9 mouse cellular contexts compared by ENCODE assay signal in the genomic region with DNA sequence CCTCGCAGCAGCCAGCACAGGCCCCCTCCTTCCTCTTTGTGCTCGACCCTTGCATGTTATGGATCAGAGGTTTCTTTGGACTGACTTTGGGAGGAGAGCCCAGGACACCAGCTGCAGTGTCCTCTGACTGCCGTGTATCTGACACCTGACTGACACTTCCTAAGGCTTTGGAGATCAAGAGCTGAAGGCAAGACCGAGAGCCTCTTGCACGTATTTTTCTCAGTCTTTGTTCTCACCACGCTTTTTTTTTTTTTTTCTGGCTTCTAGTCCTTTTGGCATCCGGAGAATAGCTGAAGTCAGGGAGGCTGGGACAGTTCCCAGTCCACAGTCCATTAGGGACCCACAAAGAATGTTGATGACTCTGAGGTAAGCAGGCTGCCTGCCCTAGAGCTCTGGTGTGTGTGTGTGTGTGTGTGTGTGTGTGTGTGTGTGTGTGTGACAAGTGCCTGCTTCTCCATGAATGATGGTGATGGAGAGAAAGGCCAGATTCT. TPM values are rescaled to one million over a fixed set of nuclear protein-coding genes. Genes with fewer than 3 reads are reported as not detected.
DNase-seq lines count a peak whose midpoint lies in the region; ATAC-seq lines count a peak whose summit lies in the region.
"Had no signal": no experiment of that assay in that cellular context is flagged by ENCODE, and none has a peak within 500 bp of the region (broad histone marks: within the 10 kb centered on the region; RNA-seq: fewer than 3 reads in every experiment).

No protein-coding gene starts in this region.

- no peaks in the 10 kb centered on the region for H3K36me3 ChIP-seq in intestine, embryonic 16.5 days (ENCODE audit: control insufficient read depth, insufficient read depth, low read length)
- H3K36me3 ChIP-seq in intestine, embryonic 15.5 days = no peaks in the 10 kb centered on the region
- H3K36me3 ChIP-seq in embryonic facial prominence, embryonic 13.5 days = no peaks in the 10 kb centered on the region
- no peaks in the 10 kb centered on the region for H3K36me3 ChIP-seq in forebrain, embryonic 16.5 days (ENCODE audit: control insufficient read depth, insufficient read depth)

- H3K27ac ChIP-seq in intestine, embryonic 16.5 days (ENCODE audit: low read length) = peak overlapping the region; percentile 13; the same call in 1 of the 2 replicates
- H3K27ac ChIP-seq in intestine, embryonic 15.5 days = no peak overlapping the region
- peak overlapping the region; percentile 51; the same call in 1 of the 2 replicates for H3K27ac ChIP-seq in embryonic facial prominence, embryonic 13.5 days
- no peak overlapping the region for H3K27ac ChIP-seq in forebrain, embryonic 16.5 days (ENCODE audit: low read length)

- 0 out of 2 replicates have a peak, but pooled peaks have one; percentile 2 for ATAC-seq in intestine, embryonic 16.5 days
- no peak for ATAC-seq in intestine, embryonic 15.5 days
- no peak for ATAC-seq in embryonic facial prominence, embryonic 13.5 days (ENCODE audit: insufficient number of reproducible peaks, insufficient read depth, low FRiP score, low TSS enrichment, low read depth)
- ATAC-seq in forebrain, embryonic 16.5 days = no peak

- no peaks in the 10 kb centered on the region for H3K9me3 ChIP-seq in intestine, embryonic 16.5 days (ENCODE audit: control insufficient read depth, low read length)
- no peaks in the 10 kb centered on the region for H3K9me3 ChIP-seq in intestine, embryonic 15.5 days
- H3K9me3 ChIP-seq in embryonic facial prominence, embryonic 13.5 days = no peaks in the 10 kb centered on the region
- no peaks in the 10 kb centered on the region for H3K9me3 ChIP-seq in forebrain, embryonic 16.5 days (ENCODE audit: control insufficient read depth, low read length)

- H3K9ac ChIP-seq in intestine, embryonic 16.5 days (ENCODE audit: low read depth, low read length) = no peak overlapping the region
- no peak overlapping the region for H3K9ac ChIP-seq in intestine, embryonic 15.5 days
- peak overlapping the region; percentile 44; the same call in 1 of the 2 replicates for H3K9ac ChIP-seq in embryonic facial prominence, embryonic 13.5 days
- no peak overlapping the region for H3K9ac ChIP-seq in forebrain, embryonic 16.5 days (replicated peaks; ENCODE audit: low read depth, low read length)

- H3K27me3 ChIP-seq in intestine, embryonic 16.5 days (replicated peaks; ENCODE audit: control insufficient read depth, insufficient read depth, low read length) = no peaks in the 10 kb centered on the region
- no peaks in the 10 kb centered on the region for H3K27me3 ChIP-seq in intestine, embryonic 15.5 days (replicated peaks)
- H3K27me3 ChIP-seq in embryonic facial prominence, embryonic 13.5 days = no peaks in the 10 kb centered on the region
- H3K27me3 ChIP-seq in forebrain, embryonic 16.5 days (replicated peaks; ENCODE audit: control insufficient read depth, insufficient read depth, low read length) = no peaks in the 10 kb centered on the region

- DNase-seq in heart, postnatal 25 days (ENCODE audit: low spot score) = peak; percentile 41
- peak; percentile 47 for DNase-seq in lung, postnatal 36 days
- no peak for DNase-seq in retina, embryonic 14.5 days (ENCODE audit: low spot score)
- no peak for DNase-seq in cerebellum, adult 11 months

- no peak overlapping the region for H3K4me3 ChIP-seq in intestine, embryonic 16.5 days (ENCODE audit: low read length)
- no peak overlapping the region for H3K4me3 ChIP-seq in intestine, embryonic 15.5 days (replicated peaks)
- no peak overlapping the region for H3K4me3 ChIP-seq in embryonic facial prominence, embryonic 13.5 days
- H3K4me3 ChIP-seq in forebrain, embryonic 16.5 days (replicated peaks; ENCODE audit: low read length) = no peak overlapping the region
- H3K4me3 ChIP-seq: myocyte had no signal

- WGBS in intestine, embryonic 16.5 days = 37% methylated on average over 7 of the region's 7 CpGs
- WGBS in intestine, embryonic 15.5 days = 45% methylated on average over 7 of the region's 7 CpGs
- 47% methylated on average over 7 of the region's 7 CpGs for WGBS in embryonic facial prominence, embryonic 13.5 days
- 25% methylated on average over 7 of the region's 7 CpGs for WGBS in forebrain, embryonic 16.5 days

- peaks cover 23% of the 10 kb centered on the region for H3K4me1 ChIP-seq in intestine, embryonic 16.5 days (ENCODE audit: control insufficient read depth, insufficient read depth, low read length)
- H3K4me1 ChIP-seq in intestine, embryonic 15.5 days (replicated peaks) = peaks cover 12% of the 10 kb centered on the region
- H3K4me1 ChIP-seq in embryonic facial prominence, embryonic 13.5 days = peaks cover 47% of the 10 kb centered on the region
- peaks cover 9% of the 10 kb centered on the region for H3K4me1 ChIP-seq in forebrain, embryonic 16.5 days (replicated peaks; ENCODE audit: control insufficient read depth, insufficient read depth, low read length)

- H3K4me2 ChIP-seq in intestine, embryonic 16.5 days (ENCODE audit: low read depth, low read length) = no peak overlapping the region
- H3K4me2 ChIP-seq in intestine, embryonic 15.5 days (replicated peaks) = no peak overlapping the region
- no peak overlapping the region for H3K4me2 ChIP-seq in embryonic facial prominence, embryonic 13.5 days
- H3K4me2 ChIP-seq in forebrain, embryonic 16.5 days (ENCODE audit: low read length) = no peak overlapping the region

- intact Hi-C loops in heart, postnatal 25 days (cut with DNase I) = loop anchor here (5.0 kb wide), 1 partner anchor 110 kb away; no protein-coding TSS in a partner anchor

RNA-seq across cellular contexts. Expression of a gene that starts 2.1 kb away (rescaled TPM):
- polyA plus RNA-seq in intestine, embryonic 16.5 days (2015; fragmentation: Nextera tagmentation; extraction: Ambion mirVana) = 0.23 and 0.54 TPM in 2 replicates
- 0.21 and 0.30 TPM in 2 replicates for polyA plus RNA-seq in intestine, embryonic 15.5 days (2015; fragmentation: Nextera tagmentation; extraction: Ambion mirVana)
- 0.15 and 0.28 TPM in 2 replicates for polyA plus RNA-seq in embryonic facial prominence, embryonic 13.5 days (2015; fragmentation: Nextera tagmentation; extraction: Ambion mirVana)
- not detected for total RNA-seq in heart, postnatal 25 days (2021)
- polyA plus RNA-seq in forebrain, embryonic 16.5 days (2015; fragmentation: Nextera tagmentation; extraction: Ambion mirVana) = 0.33 TPM in 1 of 2 replicates, not detected in the other

RNA-seq across cellular contexts. Expression of a gene that starts 59.8 kb away (rescaled TPM):
- 24.7 and 25.7 TPM in 2 replicates for polyA plus RNA-seq in intestine, embryonic 16.5 days (2015; fragmentation: Nextera tagmentation; extraction: Ambion mirVana)
- 22.5 and 23.4 TPM in 2 replicates for polyA plus RNA-seq in intestine, embryonic 15.5 days (2015; fragmentation: Nextera tagmentation; extraction: Ambion mirVana)
- polyA plus RNA-seq in embryonic facial prominence, embryonic 13.5 days (2015; fragmentation: Nextera tagmentation; extraction: Ambion mirVana) = 22.0 and 22.2 TPM in 2 replicates
- total RNA-seq in heart, postnatal 25 days (2021) = 10 to 100 TPM; 14.8 to 17.7 TPM
- 22.6 and 25.1 TPM in 2 replicates for polyA plus RNA-seq in forebrain, embryonic 16.5 days (2015; fragmentation: Nextera tagmentation; extraction: Ambion mirVana)

Comparison
In these comparisons a context has a peak if more than half of its experiments do, and no peak if none do; other contexts are left out.
1. H3K27ac ChIP-seq: peak in intestine, embryonic 16.5 days (single experiment) and embryonic facial prominence, embryonic 13.5 days (single experiment); none in intestine, embryonic 15.5 days (single experiment) and forebrain, embryonic 16.5 days (single experiment).
2. DNase-seq: peak in heart, postnatal 25 days (single experiment) and lung, postnatal 36 days (single experiment); none in retina, embryonic 14.5 days (single experiment) and cerebellum, adult 11 months (single experiment).